8 mouse cellular contexts compared by ENCODE assay signal in the genomic region with DNA sequence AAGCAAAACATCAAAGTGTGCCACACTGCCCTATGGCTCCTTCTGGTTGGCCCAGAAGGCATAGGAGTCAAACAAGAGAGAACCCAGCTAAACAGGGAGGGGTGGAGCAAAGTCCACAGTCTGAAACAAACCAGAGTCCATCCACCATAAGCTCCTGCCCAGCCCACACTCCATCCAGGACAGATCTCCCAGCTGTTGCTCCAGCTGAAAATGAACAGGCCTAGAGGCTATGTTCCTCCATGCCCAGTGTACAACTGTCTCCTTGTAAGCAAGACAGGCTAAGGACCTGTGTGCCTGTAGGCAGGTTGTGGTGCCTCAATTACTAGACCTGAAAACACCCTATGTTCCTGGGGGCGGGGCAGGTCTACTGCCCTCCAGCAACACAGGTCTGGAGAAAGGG. TPM values are rescaled to one million over a fixed set of nuclear protein-coding genes. Genes with fewer than 3 reads are reported as not detected.
DNase-seq lines count a peak whose midpoint lies in the region; ATAC-seq lines count a peak whose summit lies in the region.

No protein-coding gene starts in this region.

- H3K9me3 ChIP-seq in heart, embryonic 12.5 days (replicated peaks) = no peaks in the 10 kb centered on the region
- H3K9me3 ChIP-seq in forebrain, embryonic 16.5 days (ENCODE audit: control insufficient read depth, low read length) = no peaks in the 10 kb centered on the region
- H3K9me3 ChIP-seq in neural tube, embryonic 12.5 days = no peaks in the 10 kb centered on the region

- 96% methylated on average over 1 of the region's 1 CpGs for WGBS in heart, embryonic 12.5 days
- 89% methylated on average over 1 of the region's 1 CpGs for WGBS in forebrain, embryonic 16.5 days
- WGBS in neural tube, embryonic 12.5 days = 84% methylated on average over 1 of the region's 1 CpGs

- H3K4me1 ChIP-seq in heart, embryonic 12.5 days (replicated peaks) = peaks cover 37% of the 10 kb centered on the region
- H3K4me1 ChIP-seq in forebrain, embryonic 16.5 days (replicated peaks; ENCODE audit: control insufficient read depth, insufficient read depth, low read length) = peaks cover 20% of the 10 kb centered on the region
- peaks cover 30% of the 10 kb centered on the region for H3K4me1 ChIP-seq in neural tube, embryonic 12.5 days

- ATAC-seq in heart, embryonic 12.5 days (ENCODE audit: insufficient number of reproducible peaks, low FRiP score) = no peak
- ATAC-seq in forebrain, embryonic 16.5 days = no peak
- ATAC-seq in neural tube, embryonic 12.5 days (ENCODE audit: low FRiP score, low read depth) = no peak

- peak overlapping the region; percentile 31; the same call in 1 of the 2 replicates for H3K27ac ChIP-seq in heart, embryonic 12.5 days (ENCODE audit: poor library complexity, severe bottlenecking)
- H3K27ac ChIP-seq in forebrain, embryonic 16.5 days (ENCODE audit: low read length) = no peak overlapping the region
- H3K27ac ChIP-seq in neural tube, embryonic 12.5 days = no peak overlapping the region

- no peaks in the 10 kb centered on the region for H3K27me3 ChIP-seq in heart, embryonic 12.5 days (replicated peaks)
- no peaks in the 10 kb centered on the region for H3K27me3 ChIP-seq in forebrain, embryonic 16.5 days (replicated peaks; ENCODE audit: control insufficient read depth, insufficient read depth, low read length)
- H3K27me3 ChIP-seq in neural tube, embryonic 12.5 days (replicated peaks) = no peaks in the 10 kb centered on the region

- intact Hi-C loops in heart, postnatal 25 days (cut with DNase I) = no loop called here

- H3K36me3 ChIP-seq in heart, embryonic 12.5 days = peaks cover 5% of the 10 kb centered on the region; the same call in 1 of the 2 replicates
- H3K36me3 ChIP-seq in forebrain, embryonic 16.5 days (ENCODE audit: control insufficient read depth, insufficient read depth) = no peaks in the 10 kb centered on the region
- H3K36me3 ChIP-seq in neural tube, embryonic 12.5 days = no peaks in the 10 kb centered on the region; the same call in 1 of the 2 replicates

- no peak for DNase-seq in heart, postnatal 25 days (ENCODE audit: low spot score)
- peak; percentile 72 to 81 for DNase-seq in kidney, postnatal 36 days
- DNase-seq in layer of hippocampus, adult 8-10 months (ENCODE audit: low spot score in 2 of 2) = no peak
- no peak for DNase-seq in layer of hippocampus, postnatal 36 days
- no peak for DNase-seq in spleen, postnatal 36 days (ENCODE audit: low spot score in 2 of 2)

- peak overlapping the region; percentile 5; the same call in 1 of the 2 replicates for H3K9ac ChIP-seq in heart, embryonic 12.5 days
- H3K9ac ChIP-seq in forebrain, embryonic 16.5 days (replicated peaks; ENCODE audit: low read depth, low read length) = peak overlapping the region; percentile 76
- H3K9ac ChIP-seq in neural tube, embryonic 12.5 days = peak overlapping the region; percentile 26; the same call in 1 of the 2 replicates

- no peak overlapping the region for H3K4me3 ChIP-seq in heart, embryonic 12.5 days
- H3K4me3 ChIP-seq in forebrain, embryonic 16.5 days (replicated peaks; ENCODE audit: low read length) = peak overlapping the region; percentile 70
- no peak overlapping the region for H3K4me3 ChIP-seq in neural tube, embryonic 12.5 days

- H3K4me2 ChIP-seq in heart, embryonic 12.5 days = peak overlapping the region; percentile 96
- H3K4me2 ChIP-seq in forebrain, embryonic 16.5 days (ENCODE audit: low read length) = peak overlapping the region; percentile 90
- H3K4me2 ChIP-seq in neural tube, embryonic 12.5 days (replicated peaks) = peak overlapping the region; percentile 87

RNA-seq across cellular contexts. Expression of a gene that starts 2.6 kb away (rescaled TPM):
- 8.1 and 8.4 TPM in 2 replicates for polyA plus RNA-seq in heart, embryonic 12.5 days (2016; fragmentation: Nextera tagmentation; extraction: Ambion mirVana)
- total RNA-seq in heart, postnatal 25 days (2021) = 1 to 10 TPM; 3.5 to 4.2 TPM
- 13.2 and 14.9 TPM in 2 replicates for polyA plus RNA-seq in forebrain, embryonic 16.5 days (2015; fragmentation: Nextera tagmentation; extraction: Ambion mirVana)
- 13.5 and 14.2 TPM in 2 replicates for polyA plus RNA-seq in neural tube, embryonic 12.5 days (2016; fragmentation: Nextera tagmentation; extraction: Ambion mirVana)
- 1 to 10 TPM; 5.8 to 7.4 (median 7.4) TPM for total RNA-seq in layer of hippocampus, adult 8-10 months (2022)
- total RNA-seq in layer of hippocampus, postnatal 36 days (2021) = 1 to 10 TPM; 4.3 to 4.7 TPM

RNA-seq across cellular contexts. Expression of a gene that starts 15.5 kb away (rescaled TPM):
- 228 and 230 TPM in 2 replicates for polyA plus RNA-seq in heart, embryonic 12.5 days (2016; fragmentation: Nextera tagmentation; extraction: Ambion mirVana)
- 1,000 to 10,000 TPM; 1,004 to 1,109 TPM for total RNA-seq in heart, postnatal 25 days (2021)
- polyA plus RNA-seq in forebrain, embryonic 16.5 days (2015; fragmentation: Nextera tagmentation; extraction: Ambion mirVana) = 45.2 and 48.8 TPM in 2 replicates
- 30.2 and 33.2 TPM in 2 replicates for polyA plus RNA-seq in neural tube, embryonic 12.5 days (2016; fragmentation: Nextera tagmentation; extraction: Ambion mirVana)
- total RNA-seq in layer of hippocampus, adult 8-10 months (2022) = 10 to 100 TPM; 10.4 to 14.5 (median 11.2) TPM
- 10 to 100 TPM; 13.6 to 14.1 TPM for total RNA-seq in layer of hippocampus, postnatal 36 days (2021)

RNA-seq across cellular contexts. Expression of a gene that starts 37.4 kb away (rescaled TPM):
- 24.9 and 25.5 TPM in 2 replicates for polyA plus RNA-seq in heart, embryonic 12.5 days (2016; fragmentation: Nextera tagmentation; extraction: Ambion mirVana)
- 10 to 100 TPM; 16.6 to 20.3 TPM for total RNA-seq in heart, postnatal 25 days (2021)
- polyA plus RNA-seq in forebrain, embryonic 16.5 days (2015; fragmentation: Nextera tagmentation; extraction: Ambion mirVana) = 10.8 and 12.1 TPM in 2 replicates
- 36.5 and 36.7 TPM in 2 replicates for polyA plus RNA-seq in neural tube, embryonic 12.5 days (2016; fragmentation: Nextera tagmentation; extraction: Ambion mirVana)
- 10 to 100 TPM; 10.9 to 18.4 (median 11.9) TPM for total RNA-seq in layer of hippocampus, adult 8-10 months (2022)
- 10 to 100 TPM; 13.1 to 14.6 TPM for total RNA-seq in layer of hippocampus, postnatal 36 days (2021)

Comparison
In these comparisons a context has a peak if more than half of its experiments do, and no peak if none do; other contexts are left out.
1. H3K9ac ChIP-seq: peak in every context shown above with its lines; median percentile 76 in forebrain, embryonic 16.5 days; 26 in neural tube, embryonic 12.5 days; 5 in heart, embryonic 12.5 days.
2. DNase-seq: peak in kidney, postnatal 36 days (2 of 2); none in heart, postnatal 25 days (single experiment), layer of hippocampus, adult 8-10 months (0 of 2), layer of hippocampus, postnatal 36 days (0 of 2) and spleen, postnatal 36 days (0 of 2).
3. RNA of a gene that starts 15.5 kb away (total RNA-seq): 1,004 to 1,109 TPM in heart, postnatal 25 days; 13.6 to 14.1 TPM in layer of hippocampus, postnatal 36 days and 10.4 to 14.5 TPM in layer of hippocampus, adult 8-10 months; every median in the first group is over 10 times any median in the second.
4. Peak in every context shown above with its lines, with median percentiles within 50 percentile points of each other: H3K4me2 ChIP-seq.